ENCODE assay signal across 9 mouse cellular contexts in the genomic region with DNA sequence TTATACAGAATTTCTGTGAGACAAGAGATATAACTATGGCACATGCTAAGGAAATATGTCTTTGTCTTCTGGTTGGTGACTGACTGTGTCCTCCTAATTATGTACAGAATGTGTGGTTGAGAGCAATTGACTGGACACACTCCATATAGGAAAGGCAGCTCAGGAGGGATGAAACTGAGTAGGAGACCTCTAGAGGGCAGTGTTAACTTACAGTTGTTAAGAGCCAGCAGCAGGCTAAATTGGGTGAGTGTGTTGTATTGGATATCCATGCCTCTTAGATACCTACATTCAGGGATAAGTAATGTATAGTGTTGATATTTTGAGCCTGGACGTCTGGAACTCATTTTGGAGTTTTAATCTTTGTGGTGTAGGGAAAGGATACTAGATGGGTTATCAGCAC.
DNase-seq lines count a peak whose midpoint lies in the region; ATAC-seq and TF ChIP-seq lines count a peak whose summit lies in the region.
"Had no signal": no experiment of that assay in that cellular context is flagged by ENCODE, and none has a peak within 500 bp of the region (broad histone marks: within the 10 kb centered on the region; RNA-seq: fewer than 3 reads in every experiment).

No protein-coding gene starts in this region.

- peak; percentile 80 for TF ChIP-seq CTCF in lung, embryonic 14.5 days (IDR thresholded peaks at IDR 0.05; ENCODE audit: low read depth)

- peak; percentile 56 for DNase-seq in layer of hippocampus, adult 11-12 months (ENCODE audit: low spot score)
- DNase-seq in layer of hippocampus, postnatal 25 days (ENCODE audit: extremely low spot score in 1 of 2, low spot score in 1 of 2): no peak
- DNase-seq in brain, adult 2 months (ENCODE audit: low read depth, low spot score): peak; percentile 90
- peak; percentile 23 for DNase-seq in fibroblast of lung, adult 2 months (ENCODE audit: low read depth)
- DNase-seq in kidney, adult 8-10 months: peak; percentile 11 to 33
- DNase-seq in lung, embryonic 14.5 days: peak; percentile 92
- peak; percentile 16 for DNase-seq in skeletal muscle tissue, adult 2 months (ENCODE audit: low read depth, low spot score)
- DNase-seq in urinary bladder, adult 18-20 months (ENCODE audit: low spot score in 2 of 2): no peak
- DNase-seq: liver, embryonic 13.5 days had no signal

- no peak overlapping the region for H3K4me3 ChIP-seq in lung, embryonic 14.5 days (ENCODE audit: low read depth, low read length)
- H3K4me3 ChIP-seq: liver, embryonic 13.5 days had no signal

- H3K27ac ChIP-seq in lung, embryonic 14.5 days (ENCODE audit: low read depth): no peak overlapping the region
- H3K27ac ChIP-seq: liver, embryonic 13.5 days had no signal

- H3K9ac ChIP-seq in lung, embryonic 14.5 days: no peak overlapping the region
- H3K9ac ChIP-seq: liver, embryonic 13.5 days had no signal

- H3K27me3 ChIP-seq in lung, embryonic 14.5 days (ENCODE audit: insufficient read depth, low read length): no peaks in the 10 kb centered on the region
- H3K27me3 ChIP-seq: liver, embryonic 13.5 days had no signal

- WGBS in lung, embryonic 14.5 days: 2% methylated on average over 1 of the region's 1 CpGs

- ATAC-seq in lung, embryonic 14.5 days (ENCODE audit: insufficient read depth): peak; percentile 80; the same call in 1 of the 2 replicates

- no peaks in the 10 kb centered on the region for H3K36me3 ChIP-seq in lung, embryonic 14.5 days (ENCODE audit: insufficient read depth)
- H3K36me3 ChIP-seq: liver, embryonic 13.5 days had no signal

- no peaks in the 10 kb centered on the region for H3K9me3 ChIP-seq in lung, embryonic 14.5 days (ENCODE audit: low read depth, low read length)
- H3K9me3 ChIP-seq: liver, embryonic 13.5 days had no signal

- no peaks in the 10 kb centered on the region for H3K4me1 ChIP-seq in lung, embryonic 14.5 days (ENCODE audit: insufficient read depth)
- H3K4me1 ChIP-seq: liver, embryonic 13.5 days had no signal

- H3K4me2 ChIP-seq in lung, embryonic 14.5 days: no peak overlapping the region
- H3K4me2 ChIP-seq: liver, embryonic 13.5 days had no signal

Comparison
In these comparisons a context has a peak if more than half of its experiments do, and no peak if none do; other contexts are left out.
1. DNase-seq: peak in layer of hippocampus, adult 11-12 months (single experiment), brain, adult 2 months (single experiment), fibroblast of lung, adult 2 months (single experiment), kidney, adult 8-10 months (2 of 2), lung, embryonic 14.5 days (single experiment) and skeletal muscle tissue, adult 2 months (single experiment); none in layer of hippocampus, postnatal 25 days (0 of 2) and urinary bladder, adult 18-20 months (0 of 2).